Mouse (Mus musculus) layer of hippocampus, postnatal 10 days (tissue): Measurements from ENCODE around the gene Copz1. TPM values are rescaled to one million over a fixed set of nuclear protein-coding genes. Genes with fewer than 3 reads are reported as not detected.
"Not testable (repeated sequence)": the region's sequence is repeated elsewhere in the genome, so short reads cannot be mapped to it uniquely, and the experiment has no call there.

ENCODE experiments used
- DNase-seq, 2 experiments: peaks; one replicate each; pipeline ENCODE4 v3.0.0; 2021; ENCODE audit warnings: low spot score in 2 of 2
- total RNA-seq, 2 experiments: library from RNA; stranded (reverse); gene quantifications; 2 replicates each; pipeline ENCODE4 v1.2.3; 2021

Copz1 gene
- total RNA-seq, 2 experiments from 2014 or later: 111 to 112 TPM

DNA sequence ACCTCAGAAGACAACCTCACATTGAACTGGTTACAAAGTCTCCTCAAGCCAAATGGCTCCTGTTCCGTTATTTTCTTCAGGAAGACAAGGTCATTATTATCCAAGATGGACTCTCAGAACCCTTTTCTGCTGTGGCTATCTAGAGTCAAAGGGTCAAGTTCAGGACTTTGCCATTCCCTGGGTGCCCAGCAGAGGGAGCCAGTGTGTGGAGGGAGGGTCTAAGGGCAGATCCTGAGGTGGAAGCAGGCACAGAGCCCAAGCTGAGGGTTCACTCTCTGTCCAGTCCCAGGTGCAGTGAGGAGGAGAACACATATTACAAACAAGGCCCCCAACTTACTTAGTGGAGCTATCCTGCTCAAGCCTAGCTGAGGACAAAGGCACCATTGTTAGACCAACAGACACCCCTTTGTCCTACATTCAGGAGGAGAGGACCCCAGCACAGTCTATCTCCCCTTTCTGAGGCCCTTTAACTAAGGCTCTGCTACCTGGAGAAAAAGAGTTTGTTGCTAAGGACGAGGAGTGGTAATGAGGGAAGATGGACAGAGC is 22.2 kb upstream of the Copz1 start:
- peak; percentile 64 to 69 for DNase-seq

DNA sequence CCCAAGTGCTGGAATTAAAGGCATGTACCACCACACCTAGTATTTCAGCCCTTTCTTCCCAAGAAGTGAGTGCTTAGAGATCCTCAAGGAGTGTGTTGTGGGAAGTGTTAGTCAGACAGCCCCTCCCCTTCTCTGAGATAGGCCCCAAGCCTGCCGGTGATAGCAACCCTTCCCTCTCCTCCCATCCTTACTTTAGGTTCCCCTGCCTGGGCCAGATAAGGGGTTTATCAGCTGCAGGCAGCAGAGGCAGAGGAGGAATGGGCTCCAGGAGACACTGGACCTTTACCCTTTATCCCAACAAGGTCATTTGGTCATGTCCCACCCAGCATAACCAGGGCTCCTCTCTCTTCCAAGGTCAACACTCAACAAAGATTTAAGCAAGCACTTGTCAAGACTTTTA is 20.9 kb upstream of the Copz1 start:
- no peak for DNase-seq

DNA sequence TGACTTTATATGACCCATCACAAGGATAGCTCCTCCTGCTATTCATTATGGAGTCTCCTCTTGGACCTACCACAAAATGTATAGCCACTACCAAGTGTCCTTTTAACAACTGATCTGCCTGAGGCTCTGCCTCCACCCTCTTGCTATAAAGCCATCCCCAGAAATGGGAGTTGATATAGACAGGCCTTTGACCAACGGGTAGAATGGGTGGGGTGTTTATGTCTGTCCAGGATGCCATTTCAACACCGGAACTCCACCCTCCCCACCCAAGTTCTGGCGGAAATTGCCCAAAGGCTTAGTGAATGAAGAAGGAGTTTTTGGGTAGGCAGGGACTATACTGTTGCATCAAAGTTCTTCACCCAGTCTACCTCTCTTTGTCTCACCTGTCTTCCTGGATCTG is 19.9 kb upstream of the Copz1 start:
- DNase-seq: no peak

DNA sequence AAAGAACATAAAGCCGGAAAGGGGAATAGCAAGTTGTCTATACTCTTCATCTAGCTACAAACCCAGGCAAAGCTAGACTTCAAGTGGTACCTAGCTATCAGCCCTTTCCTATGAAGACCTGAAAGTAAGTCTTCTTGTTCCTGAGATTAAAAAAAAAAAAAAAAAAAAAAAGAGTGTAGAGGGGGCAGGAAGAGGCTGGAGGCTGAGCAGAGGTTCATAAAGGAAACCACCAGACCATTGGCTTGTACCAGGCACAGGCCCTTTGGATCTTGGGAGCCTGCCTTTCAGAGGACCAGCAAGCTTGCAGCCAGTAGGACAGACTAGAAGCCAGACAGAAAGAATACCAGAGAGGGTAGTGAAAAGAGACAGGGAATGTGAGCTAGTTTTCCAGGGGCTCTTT is 19.2 kb upstream of the Copz1 start:
- no peak for DNase-seq

DNA sequence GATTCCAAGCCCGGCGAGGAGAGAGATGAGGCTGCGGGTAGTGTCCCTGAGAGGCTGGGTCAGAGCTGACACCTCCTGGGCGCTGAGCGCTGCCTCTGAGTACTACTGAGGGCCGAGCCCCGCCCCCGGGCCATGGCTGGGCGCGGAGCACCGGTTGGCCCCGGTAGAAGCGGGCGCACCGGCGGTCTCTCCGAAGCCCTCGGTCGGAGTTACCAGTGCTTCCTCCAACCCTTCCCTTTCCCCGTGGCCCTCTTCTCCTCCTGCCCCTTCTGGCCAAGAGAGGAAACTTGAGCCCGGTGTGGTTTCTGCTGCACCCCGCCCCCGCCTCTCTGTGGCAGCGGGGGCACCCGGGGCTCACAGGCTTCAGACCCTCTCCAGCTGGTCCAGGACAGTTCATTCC is 17.3 kb upstream of the Copz1 start:
- DNase-seq: no peak

DNA sequence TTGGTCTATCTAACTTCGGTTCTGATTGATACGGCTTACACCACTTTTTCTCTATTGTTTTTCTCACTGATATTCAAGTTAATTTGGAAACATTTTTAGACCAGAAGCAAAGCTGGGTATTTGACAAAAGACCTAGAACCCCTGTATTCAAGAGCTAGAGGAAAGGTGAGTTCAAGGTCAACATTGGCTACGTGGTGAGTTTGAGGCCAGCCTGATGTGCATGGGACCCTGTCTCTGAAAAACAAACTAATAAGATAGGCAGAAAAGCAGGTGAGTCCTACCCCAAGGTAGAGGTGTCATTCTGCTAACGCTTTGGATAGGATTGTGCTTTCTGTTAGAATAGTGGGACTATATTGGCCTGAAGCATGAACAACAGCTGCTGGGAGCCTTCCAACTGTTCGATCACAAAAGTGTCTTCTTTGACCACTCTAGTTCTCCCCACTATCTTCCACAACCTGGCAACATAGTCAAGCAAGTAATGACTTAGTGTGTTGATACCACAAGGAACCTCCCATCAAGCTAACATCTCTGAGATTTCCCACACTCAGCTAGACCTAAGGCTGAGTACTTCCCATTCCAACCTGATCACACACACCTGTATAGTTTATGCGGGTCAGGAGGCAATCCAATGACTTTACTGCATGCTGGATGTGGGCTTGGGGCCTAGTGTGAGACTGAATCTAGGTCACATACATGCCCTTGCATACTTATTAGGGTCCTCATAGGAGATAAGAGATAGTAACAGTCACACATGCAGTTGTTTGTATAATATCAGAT is 16.1 kb upstream of the Copz1 start:
- DNase-seq: no peak

DNA sequence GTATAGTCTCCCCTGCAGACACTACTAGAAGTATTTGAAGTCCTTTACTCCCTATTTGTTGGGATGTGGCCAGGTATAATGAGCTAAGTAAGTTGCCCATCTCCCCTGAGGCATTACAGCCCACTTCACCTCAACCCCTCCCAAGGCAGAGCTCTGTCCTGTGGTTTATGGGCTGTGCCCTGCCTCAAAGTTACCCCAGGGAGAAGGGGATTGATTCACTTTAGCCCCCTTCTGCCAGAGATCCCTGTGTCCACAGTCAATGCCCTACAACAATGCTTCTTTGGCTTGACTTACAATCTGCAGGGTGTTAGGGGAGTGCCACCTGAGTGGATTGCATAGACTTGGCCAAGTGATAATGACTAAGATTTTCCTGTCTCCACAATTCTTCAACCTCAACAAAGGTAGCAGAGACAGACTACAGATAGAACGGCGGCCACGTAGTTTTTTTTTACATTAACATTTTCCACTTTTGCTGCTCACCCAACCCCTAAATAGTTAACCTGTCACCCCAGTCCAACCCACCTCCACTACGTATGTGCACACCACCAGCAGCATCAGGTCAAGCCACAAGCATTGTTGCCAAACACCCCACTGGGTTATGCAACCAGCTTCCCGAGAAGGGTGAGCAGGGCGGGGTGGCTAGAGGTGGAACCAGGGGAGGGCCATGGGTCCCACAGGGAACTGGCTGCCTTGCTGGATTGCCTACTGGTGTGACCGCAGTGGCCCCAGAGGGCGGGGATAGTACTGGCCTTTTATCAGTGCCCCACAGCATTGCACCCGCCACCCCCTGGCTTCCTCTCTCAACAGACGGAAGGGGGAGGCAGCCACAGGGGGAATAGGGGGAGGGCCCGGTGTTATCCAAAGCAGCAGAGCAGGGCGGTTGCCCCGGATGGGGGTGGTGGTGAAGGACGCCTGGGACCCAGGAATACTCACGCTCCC is 14.5 kb upstream of the Copz1 start, which contains the start of gene Nfe2:
TSS of gene Nfe2 (minus strand) at position 614 of the 939 bp plus-strand sequence.
- peak in 1 of 2 experiments; percentile 16 for DNase-seq

DNA sequence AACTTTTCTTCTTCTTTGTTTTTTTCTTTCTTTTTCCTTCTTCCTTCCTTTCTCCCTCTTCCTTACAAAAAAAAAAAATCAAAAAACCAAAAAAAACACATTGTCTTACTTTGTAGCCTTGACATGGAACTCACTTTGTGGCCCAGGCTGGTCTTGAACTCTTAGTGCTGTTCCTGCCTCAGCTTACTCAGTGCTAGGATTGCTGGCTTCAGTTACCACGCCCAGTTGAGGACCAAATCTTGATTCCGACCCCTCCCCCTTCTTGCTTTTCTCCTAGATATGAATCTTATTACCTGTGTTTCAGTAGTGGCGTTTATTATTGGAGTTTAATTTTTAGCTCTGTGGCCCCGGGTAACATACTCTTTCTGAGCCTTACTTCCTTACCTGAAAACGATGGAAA is 13.4 kb upstream of the Copz1 start:
- no peak for DNase-seq

DNA sequence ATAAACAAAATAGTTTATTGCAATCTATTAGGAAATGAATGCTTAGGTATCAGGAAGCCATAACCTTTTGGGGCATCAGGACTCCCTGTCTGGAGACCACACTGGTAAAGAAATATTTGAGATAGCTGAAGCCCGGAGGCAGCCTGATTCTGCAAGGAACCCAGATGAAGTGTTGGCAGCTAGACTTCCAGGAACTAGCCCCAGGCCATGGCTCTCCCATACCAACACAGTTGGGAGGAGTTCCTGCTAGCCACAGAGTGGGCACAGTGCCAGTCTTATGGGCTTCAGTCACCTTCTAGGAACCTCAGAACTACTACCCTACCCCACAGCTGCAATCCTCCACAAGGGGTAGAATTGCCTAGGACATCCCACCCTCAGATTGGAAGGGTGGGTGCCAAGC is 12.5 kb upstream of the Copz1 start:
- no peak for DNase-seq

DNA sequence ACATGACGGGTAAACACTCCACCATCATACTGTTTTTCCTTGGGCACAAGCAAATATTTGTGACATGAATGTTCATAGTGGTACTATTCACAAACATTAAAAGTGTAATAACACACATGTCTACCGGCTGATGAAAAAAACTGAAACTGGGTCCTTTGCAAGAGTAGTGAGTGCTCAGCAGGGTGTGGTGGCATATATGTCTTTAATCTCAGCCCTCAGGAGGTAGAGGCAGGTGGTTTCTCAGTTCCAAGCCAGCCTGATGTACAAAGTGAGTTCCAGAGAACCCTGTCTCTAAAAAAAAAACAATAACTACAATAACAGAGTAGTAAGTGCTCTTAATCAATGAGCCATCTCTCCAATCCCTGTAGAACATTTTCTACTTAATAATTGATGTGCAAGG is 7.7 kb upstream of the Copz1 start:
- DNase-seq: no peak

DNA sequence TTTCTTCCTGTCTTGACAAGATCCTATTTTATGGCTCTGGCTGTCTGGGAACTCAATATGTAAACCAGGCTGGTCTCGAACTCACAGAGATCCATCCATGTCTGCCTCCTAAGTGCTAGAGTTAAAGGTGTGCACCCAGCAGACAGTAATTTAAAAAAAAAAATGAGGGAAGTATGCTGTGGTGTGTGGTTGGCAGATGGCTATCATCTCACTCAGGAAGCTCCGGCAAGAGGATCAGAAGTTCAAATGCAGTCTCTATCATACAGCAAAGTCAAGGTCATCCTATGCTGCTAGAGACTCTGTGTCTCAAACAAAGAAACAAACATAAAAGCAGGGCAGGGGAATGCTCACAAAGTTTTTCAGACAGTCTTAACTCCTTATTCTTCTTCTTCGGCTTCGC is 3.6 kb upstream of the Copz1 start:
- DNase-seq: no peak

DNA sequence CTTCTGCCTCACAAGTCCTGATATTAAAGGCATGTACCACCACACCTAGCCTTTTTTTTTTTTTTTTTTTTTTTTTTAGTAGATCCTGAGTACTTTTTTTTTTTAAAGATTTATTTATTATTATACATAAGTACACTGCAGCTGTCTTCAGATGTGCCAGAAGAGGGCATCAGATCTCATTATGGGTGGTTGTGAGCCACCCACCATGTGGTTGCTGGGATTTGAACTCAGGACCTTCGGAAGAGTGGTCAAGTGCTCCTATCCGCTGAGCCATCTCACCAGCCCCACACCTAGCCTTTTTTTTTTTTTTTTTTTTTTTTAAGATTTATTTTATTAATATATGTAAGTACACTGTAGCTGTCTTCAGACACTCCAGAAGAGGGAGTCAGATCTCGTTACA is 3.4 kb downstream of the Copz1 start:
- DNase-seq: not testable (repeated sequence)

DNA sequence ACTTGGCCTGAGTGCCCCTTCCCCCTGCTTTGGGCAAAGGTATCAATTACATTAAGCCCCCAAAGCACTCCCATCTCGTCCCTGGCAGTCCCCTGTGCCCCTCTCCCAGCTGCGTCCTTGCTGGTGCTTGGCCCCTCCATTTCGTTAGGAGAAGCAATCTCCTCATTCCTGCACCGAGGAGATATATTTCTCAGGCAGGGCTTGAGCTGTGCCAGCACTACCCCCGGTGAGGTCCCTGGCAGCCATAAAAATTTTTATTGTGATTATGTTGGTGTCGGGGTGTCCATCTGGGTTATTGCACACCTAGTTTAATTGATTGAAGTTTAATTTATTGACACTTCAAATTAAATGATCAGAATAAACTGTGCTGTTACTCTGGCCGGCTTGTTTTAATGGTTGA is 5.4 kb downstream of the Copz1 start:
- DNase-seq: no peak

DNA sequence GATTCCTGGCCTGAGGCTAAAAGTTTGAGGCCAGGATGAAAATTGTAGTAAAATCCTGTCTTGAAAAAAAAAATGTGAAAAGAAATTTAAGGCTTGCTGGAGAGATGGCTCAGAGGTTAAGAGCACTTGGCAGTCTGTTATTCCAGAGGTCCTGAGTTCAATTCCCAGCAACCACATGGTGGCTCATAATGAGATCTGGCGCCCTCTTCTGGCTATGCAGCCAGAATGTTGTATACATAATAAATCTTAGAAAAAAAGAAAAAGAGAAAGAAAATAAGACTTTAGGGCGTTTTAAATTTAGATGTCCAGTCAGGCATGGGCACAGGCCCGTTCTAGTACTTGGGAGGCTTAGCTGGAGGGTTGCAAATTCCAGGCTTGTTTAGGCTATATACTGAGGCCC is 7.2 kb downstream of the Copz1 start:
- DNase-seq: peak in 1 of 2 experiments; percentile 22

DNA sequence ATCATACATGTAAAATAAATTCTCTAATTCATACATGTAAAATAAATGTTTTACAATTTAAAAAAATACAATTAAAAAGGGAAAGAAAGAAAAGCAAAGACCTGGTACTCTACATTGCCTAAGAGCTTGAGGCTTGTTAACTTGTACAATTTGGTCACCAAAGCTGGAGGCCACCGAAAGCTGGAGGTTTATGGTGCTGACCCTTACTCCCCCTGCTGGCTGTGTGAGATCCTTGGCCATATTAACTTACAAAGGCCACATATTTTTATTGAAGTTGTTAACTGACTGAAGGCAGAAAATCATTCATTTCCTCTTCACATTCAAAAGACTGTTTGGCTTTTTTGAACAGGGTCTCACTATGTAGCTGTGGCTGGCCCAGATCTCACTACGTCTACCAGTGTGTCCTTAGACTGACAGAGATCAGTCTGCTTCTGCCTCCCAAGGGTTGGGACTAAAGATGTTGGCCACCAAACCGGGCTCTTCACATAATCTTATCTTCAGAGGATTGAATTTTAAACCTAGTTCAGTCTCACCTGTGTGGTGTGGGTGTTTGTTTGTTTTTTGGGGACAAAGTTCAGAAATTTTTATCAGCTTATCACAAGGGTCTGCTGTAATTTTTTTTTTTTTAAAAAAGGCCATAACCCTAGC is 8.4 kb downstream of the Copz1 start:
- DNase-seq: no peak

DNA sequence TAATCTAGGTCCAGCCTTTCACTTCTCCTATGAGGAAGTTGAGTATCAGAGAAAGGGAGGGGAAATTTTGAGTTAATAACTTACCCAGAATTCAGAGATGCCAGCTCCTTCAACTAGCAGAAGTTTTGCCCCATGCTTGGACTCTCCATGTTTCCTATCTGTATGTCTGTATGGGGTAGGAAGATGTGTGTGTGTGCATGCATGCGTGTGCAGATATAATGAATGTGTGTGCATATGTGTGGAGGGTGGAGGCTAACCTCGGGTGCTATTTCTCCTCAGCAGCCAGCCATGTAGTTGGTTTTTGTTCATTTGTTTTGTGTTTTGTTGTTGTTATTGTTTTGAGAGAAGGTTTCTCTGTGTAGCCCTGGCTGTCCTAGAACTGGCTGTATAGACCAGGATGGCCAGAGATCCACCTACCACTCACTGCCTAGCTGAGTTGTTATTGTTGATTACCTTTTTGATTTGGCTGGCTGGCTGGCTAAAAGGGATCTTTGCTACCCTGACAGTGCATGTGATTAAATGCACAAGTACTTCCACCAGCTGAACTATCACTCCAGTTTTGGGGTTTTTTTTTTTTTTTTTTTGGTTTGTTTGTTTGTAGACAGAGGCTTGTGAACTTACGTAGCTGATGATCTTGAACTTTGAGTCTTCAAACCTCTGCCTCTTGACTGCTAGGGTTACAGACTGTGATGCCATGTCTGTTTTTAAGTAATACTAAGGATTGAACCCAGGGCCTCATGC is 9.1 kb downstream of the Copz1 start:
- no peak for DNase-seq

DNA sequence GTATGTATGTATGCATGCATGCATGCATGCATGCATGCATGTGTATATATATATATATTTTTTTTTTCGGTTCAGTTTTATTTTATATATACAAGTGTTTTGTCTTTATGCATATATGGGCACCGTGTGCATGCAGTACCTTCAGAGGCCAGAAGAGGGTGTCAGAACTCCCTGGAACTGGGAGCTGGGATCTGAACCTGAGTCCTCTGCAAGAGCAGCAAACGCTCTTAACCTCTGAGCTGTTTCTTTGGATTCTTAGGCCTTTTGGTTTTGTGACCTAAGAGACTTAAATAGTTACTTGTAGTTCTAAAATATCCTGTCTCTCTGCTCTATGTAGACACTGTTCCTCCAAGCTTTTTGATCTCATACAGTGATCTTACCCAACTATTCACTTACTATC is 11.6 kb downstream of the Copz1 start:
- DNase-seq: peak in 1 of 2 experiments; percentile 55

DNA sequence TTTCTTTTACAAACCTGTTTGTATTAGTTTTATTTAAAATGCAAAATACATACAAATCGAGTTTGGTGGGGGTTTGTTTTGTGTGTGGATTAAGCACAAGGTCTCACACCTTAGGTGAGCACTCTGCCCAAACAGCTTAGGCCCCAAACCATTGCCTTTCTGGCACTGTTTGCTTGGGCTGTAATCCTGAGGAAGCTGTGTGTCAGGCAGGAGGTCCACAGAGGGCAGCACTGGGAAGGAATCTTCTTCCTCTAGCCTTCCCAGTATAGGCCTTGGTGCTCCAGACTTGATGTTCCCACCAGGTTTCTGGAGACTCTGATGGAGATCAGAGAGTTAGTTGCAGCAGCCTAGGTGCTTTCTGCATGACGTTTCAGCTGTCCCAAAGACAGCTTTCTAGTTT is 12.1 kb downstream of the Copz1 start:
- peak in 1 of 2 experiments; percentile 34 for DNase-seq

DNA sequence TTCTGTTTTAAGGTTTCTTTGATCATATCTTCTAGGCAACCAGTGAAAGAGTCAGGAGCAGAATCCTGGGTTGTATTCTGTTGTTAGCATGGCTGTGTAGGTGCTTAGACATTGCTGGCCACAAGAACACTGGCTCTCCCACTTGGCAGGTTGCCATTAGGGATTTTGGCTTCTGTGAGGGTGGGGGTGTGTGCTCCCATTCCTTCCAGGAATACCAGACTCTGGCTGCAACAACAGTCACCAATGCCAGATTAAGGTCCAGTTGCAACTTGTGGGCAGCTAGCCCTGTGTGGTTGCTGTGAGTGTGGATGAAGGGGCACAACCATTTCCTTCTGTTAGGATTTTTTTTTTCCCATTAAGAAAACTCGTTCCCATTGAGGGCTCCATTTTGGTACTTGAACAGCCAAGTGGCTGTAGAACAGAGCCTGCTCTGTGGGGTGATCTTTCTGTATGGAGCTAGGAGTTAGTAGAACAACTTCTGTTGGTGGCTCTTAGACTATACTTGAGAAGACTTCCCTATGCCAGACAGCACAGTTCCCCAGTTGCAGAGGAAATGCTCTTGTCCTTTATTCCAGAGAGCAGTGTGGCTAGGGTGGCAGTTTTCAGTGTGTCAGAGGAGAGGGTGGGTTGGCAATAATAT is 13.4 kb downstream of the Copz1 start:
- DNase-seq: peak; percentile 68 to 77

DNA sequence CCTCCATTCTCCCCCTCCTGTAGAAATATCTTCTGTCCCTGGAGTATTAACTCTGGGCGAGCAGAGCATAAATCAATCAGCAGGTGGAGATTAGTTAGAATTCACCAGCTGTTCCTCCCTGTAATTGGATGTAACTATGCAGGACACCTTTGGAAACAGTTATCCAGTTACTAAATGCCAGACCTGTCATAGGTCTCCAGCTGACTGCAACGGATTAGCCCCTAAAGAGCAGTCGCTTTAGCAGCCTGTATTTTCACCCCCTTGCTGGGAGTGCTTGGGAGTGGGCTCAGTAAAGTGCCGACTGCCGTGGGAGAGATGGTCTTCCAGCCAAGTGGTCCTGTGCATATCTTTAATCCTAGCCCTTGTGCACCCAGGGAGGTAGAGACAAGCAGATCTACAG is 17.1 kb downstream of the Copz1 start:
- DNase-seq: no peak
